In the genomic region with DNA sequence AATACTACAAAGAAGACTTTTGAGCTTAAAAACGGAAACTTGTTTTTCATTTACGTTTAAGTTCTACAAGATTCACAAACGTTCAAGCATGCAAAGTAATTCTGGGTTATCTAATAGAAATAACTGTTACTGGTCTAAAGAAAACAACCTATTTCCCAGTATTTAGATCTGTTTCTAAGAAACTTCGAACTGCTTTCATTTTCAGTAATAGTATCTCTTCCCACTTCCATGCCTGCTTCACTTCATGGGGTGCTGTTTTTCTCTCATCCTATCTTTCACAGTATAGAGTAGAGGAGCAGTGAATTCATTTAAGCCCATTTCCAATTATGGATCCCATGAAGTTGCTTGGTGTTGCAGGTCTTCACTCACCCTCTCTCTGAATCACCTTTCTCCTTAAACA, we compare ENCODE assay signal across 20 mouse cellular contexts. TPM values are rescaled to one million over a fixed set of nuclear protein-coding genes. Genes with fewer than 3 reads are reported as not detected.
"Had no signal": no experiment of that assay in that cellular context is flagged by ENCODE, and none has a peak within 500 bp of the region (broad histone marks: within the 10 kb centered on the region; RNA-seq: fewer than 3 reads in every experiment).

No protein-coding gene starts in this region.

- H3K4me2 ChIP-seq: lung, embryonic 14.5 days; midbrain, embryonic 13.5 days; midbrain, embryonic 15.5 days; neural tube, embryonic 12.5 days; stomach, embryonic 15.5 days had no signal

- ATAC-seq: midbrain, embryonic 13.5 days; midbrain, embryonic 15.5 days had no signal

- H3K36me3 ChIP-seq: midbrain, embryonic 10.5 days; midbrain, embryonic 13.5 days; midbrain, embryonic 15.5 days; neural tube, embryonic 12.5 days; stomach, embryonic 15.5 days had no signal

- H3K4me1 ChIP-seq: midbrain, embryonic 10.5 days; midbrain, embryonic 13.5 days; midbrain, embryonic 15.5 days; neural tube, embryonic 12.5 days; stomach, embryonic 15.5 days had no signal

- DNase-seq: lung, adult 18-20 months; lung, embryonic 14.5 days; lung, postnatal 10 days; lung, postnatal 4 days; right cerebral cortex, postnatal 14 days; thymus, adult 18-20 months; thymus, postnatal 14 days; thymus, postnatal 36 days had no signal

- H3K4me3 ChIP-seq: midbrain, embryonic 10.5 days; midbrain, embryonic 13.5 days; midbrain, embryonic 15.5 days; neural tube, embryonic 12.5 days; stomach, embryonic 15.5 days had no signal

- H3K9me3 ChIP-seq: midbrain, embryonic 10.5 days; midbrain, embryonic 13.5 days; midbrain, embryonic 15.5 days; neural tube, embryonic 12.5 days; stomach, embryonic 15.5 days had no signal

- H3K27ac ChIP-seq: midbrain, embryonic 10.5 days; midbrain, embryonic 13.5 days; midbrain, embryonic 15.5 days; neural tube, embryonic 12.5 days; stomach, embryonic 15.5 days had no signal

- H3K27me3 ChIP-seq: midbrain, embryonic 13.5 days; midbrain, embryonic 15.5 days; neural tube, embryonic 12.5 days; stomach, embryonic 15.5 days had no signal

- H3K9ac ChIP-seq: lung, embryonic 14.5 days; midbrain, embryonic 13.5 days; midbrain, embryonic 15.5 days; neural tube, embryonic 12.5 days; stomach, embryonic 15.5 days had no signal

RNA-seq across cellular contexts. Expression of a gene that starts 16.3 kb away (rescaled TPM):
- total RNA-seq: megakaryocyte, adult 5-6 weeks; megakaryocyte-erythroid progenitor cell, adult 5-6 weeks; midbrain, postnatal 0 days; monocyte, adult 5-6 weeks; neutrophil, adult 5-6 weeks had no signal
- polyA plus RNA-seq: liver, embryonic 16.5 days; lung, embryonic 14.5 days; midbrain, embryonic 10.5 days; midbrain, embryonic 13.5 days; midbrain, embryonic 15.5 days; midbrain, postnatal 0 days; neural tube, embryonic 12.5 days; neural tube, embryonic 14.5 days had no signal
